Mouse (Mus musculus) ES-Bruce4 (cell line): ENCODE measurements around the gene Hoxb1. TPM values are rescaled to one million over a fixed set of nuclear protein-coding genes. Genes with fewer than 3 reads are reported as not detected.

ENCODE experiments used
- H3K27ac ChIP-seq: 2 replicates; pipeline ENCODE4 v1.5.1; 2012; ENCODE audit warnings: low read length, inconsistent platforms; ENCODE audit not compliant: insufficient read depth
- H3K27me3 ChIP-seq: 2 replicates; pipeline ENCODE4 v1.6.1; 2012; ENCODE audit warnings: mild to moderate bottlenecking, low read length, inconsistent platforms; ENCODE audit not compliant: control insufficient read depth, poor library complexity, insufficient read depth, severe bottlenecking
- H3K36me3 ChIP-seq: 2 replicates; pipeline ENCODE4 v1.6.1; 2012; ENCODE audit warnings: inconsistent platforms, mild to moderate bottlenecking, low read length, moderate library complexity; ENCODE audit not compliant: control insufficient read depth, poor library complexity, insufficient read depth, severe bottlenecking
- H3K4me1 ChIP-seq: one replicate; pipeline ENCODE4 v1.8.1; 2011; ENCODE audit warnings: low read length; ENCODE audit not compliant: control insufficient read depth, insufficient read depth
- H3K4me3 ChIP-seq: 2 replicates; pipeline ENCODE4 v1.5.1; 2011; ENCODE audit warnings: low read depth, mild to moderate bottlenecking, low read length
- H3K9ac ChIP-seq: 2 replicates; pipeline ENCODE4 v1.6.1; 2012; ENCODE audit warnings: low read depth, mild to moderate bottlenecking, inconsistent platforms; ENCODE audit not compliant: poor library complexity, severe bottlenecking
- H3K9me3 ChIP-seq: replicated peaks from 2 replicates; pipeline ENCODE4 v1.6.1; 2012; ENCODE audit warnings: mild to moderate bottlenecking, low read length, inconsistent platforms; ENCODE audit not compliant: control insufficient read depth, poor library complexity, insufficient read depth, severe bottlenecking
- CTCF ChIP-seq: IDR thresholded peaks from one replicate; pipeline ENCODE4 v1.8.1; 2011; ENCODE audit warnings: low read depth, low read length
- EP300 ChIP-seq: IDR thresholded peaks from 2 replicates; pipeline ENCODE4 v1.6.1; 2011; ENCODE audit warnings: low read depth, low read length; ENCODE audit not compliant: insufficient read depth
- POLR2A ChIP-seq: IDR thresholded peaks from one replicate; pipeline ENCODE4 v1.8.1; 2011; ENCODE audit warnings: low read length; ENCODE audit not compliant: insufficient read depth
- polyA plus RNA-seq: library from polyadenylated mRNA; stranded (reverse); fragments of >200 nt; gene quantifications from 2 replicates; pipeline ENCODE4 v1.2.4, GENCODE M21; 2011; ENCODE audit warnings: low read depth; ENCODE audit not compliant: missing spikeins, insufficient read depth, insufficient read length

Hoxb1 gene
- polyA plus RNA-seq, 1 experiment, result not detected

GRCm38 (mm10) chr11:96319910-96320309 is 45.6 kb upstream of the Hoxb1 start:
- no peaks in the 10 kb centered on the region for H3K9me3 ChIP-seq
- peaks cover 59% of the 10 kb centered on the region for H3K27me3 ChIP-seq
- H3K27ac ChIP-seq, result no peak overlapping the region
- H3K4me3 ChIP-seq, result peak overlapping the region; percentile 37
- TF ChIP-seq EP300, result no peak
- no peak for TF ChIP-seq POLR2A
- TF ChIP-seq CTCF, result no peak
- H3K9ac ChIP-seq, result 0 out of 2 replicates have a peak overlapping the region, but pooled peaks have one; percentile 37
- no peaks in the 10 kb centered on the region for H3K4me1 ChIP-seq
- H3K36me3 ChIP-seq, result no peaks in the 10 kb centered on the region

GRCm38 (mm10) chr11:96320688-96321087 is 44.9 kb upstream of the Hoxb1 start:
- Histone ChIP-seq H3K4me1 (no peaks in the 10 kb centered on the region), H3K9me3 (no peaks in the 10 kb centered on the region), H3K36me3 (no peaks in the 10 kb centered on the region), H3K27ac (no peak overlapping the region), H3K9ac (no peak overlapping the region), H3K27me3 (peaks cover 60% of the 10 kb centered on the region), H3K4me3 (no peak overlapping the region)
- TF ChIP-seq CTCF, result no peak
- no peak for TF ChIP-seq EP300
- no peak for TF ChIP-seq POLR2A

GRCm38 (mm10) chr11:96321846-96322245 is 43.7 kb upstream of the Hoxb1 start:
- Histone ChIP-seq H3K4me1 (no peaks in the 10 kb centered on the region), H3K9me3 (no peaks in the 10 kb centered on the region), H3K27me3 (peaks cover 60% of the 10 kb centered on the region), H3K9ac (no peak overlapping the region), H3K4me3 (no peak overlapping the region), H3K27ac (no peak overlapping the region), H3K36me3 (no peaks in the 10 kb centered on the region)
- TF ChIP-seq EP300, result no peak
- no peak for TF ChIP-seq POLR2A
- TF ChIP-seq CTCF, result no peak

- Histone ChIP-seq H3K4me1 (no peaks in the 10 kb centered on the region), H3K4me3 (no peak overlapping the region), H3K9me3 (no peaks in the 10 kb centered on the region), H3K27ac (no peak overlapping the region), H3K9ac (no peak overlapping the region), H3K36me3 (no peaks in the 10 kb centered on the region), H3K27me3 (peaks cover 59% of the 10 kb centered on the region)
- no peak for TF ChIP-seq POLR2A
- TF ChIP-seq CTCF, result no peak
- no peak for TF ChIP-seq EP300
Measured at GRCm38 (mm10) chr11:96322738-96323137, 42.8 kb upstream of the Hoxb1 start.

- H3K27me3 ChIP-seq, result peaks cover 60% of the 10 kb centered on the region
Measured at GRCm38 (mm10) chr11:96323154-96323553, 42.4 kb upstream of the Hoxb1 start, which contains the start of gene Hoxb3. Hoxb3 (plus strand) TSS chr11:96323326.

GRCm38 (mm10) chr11:96324125-96324524 is 41.4 kb upstream of the Hoxb1 start:
- H3K27ac ChIP-seq, result no peak overlapping the region
- no peaks in the 10 kb centered on the region for H3K9me3 ChIP-seq
- H3K4me3 ChIP-seq, result no peak overlapping the region
- TF ChIP-seq CTCF (no peak), EP300 (no peak), POLR2A (no peak)
- H3K9ac ChIP-seq, result no peak overlapping the region
- H3K36me3 ChIP-seq, result no peaks in the 10 kb centered on the region
- H3K27me3 ChIP-seq, result peaks cover 61% of the 10 kb centered on the region
- no peaks in the 10 kb centered on the region for H3K4me1 ChIP-seq

More at GRCm38 (mm10) chr11:96323154-96323553, 42.4 kb upstream of the Hoxb1 start, which contains the start of gene Hoxb3:
- no peak within 1 kb of the TSS for H3K9ac ChIP-seq
- H3K36me3 ChIP-seq, result no peaks in the 10 kb centered on the region
- H3K4me1 ChIP-seq, result no peaks in the 10 kb centered on the region
- TF ChIP-seq CTCF (no peak), POLR2A (no peak), EP300 (no peak)
- no peaks in the 10 kb centered on the region for H3K9me3 ChIP-seq
- no peak within 1 kb of the TSS for H3K27ac ChIP-seq
- H3K4me3 ChIP-seq, result no peak within 1 kb of the TSS
